Mouse (Mus musculus): ENCODE measurements around the gene Kcnc4. TPM values are rescaled to one million over a fixed set of nuclear protein-coding genes. Genes with fewer than 3 reads are reported as not detected.

The Kcnc4 gene
- total RNA-seq (2021): under 1 TPM; 0.17 to 0.23 TPM
- long read RNA-seq, experiment 1: 0 reads
- long read RNA-seq, experiment 2: 0 reads

DNA sequence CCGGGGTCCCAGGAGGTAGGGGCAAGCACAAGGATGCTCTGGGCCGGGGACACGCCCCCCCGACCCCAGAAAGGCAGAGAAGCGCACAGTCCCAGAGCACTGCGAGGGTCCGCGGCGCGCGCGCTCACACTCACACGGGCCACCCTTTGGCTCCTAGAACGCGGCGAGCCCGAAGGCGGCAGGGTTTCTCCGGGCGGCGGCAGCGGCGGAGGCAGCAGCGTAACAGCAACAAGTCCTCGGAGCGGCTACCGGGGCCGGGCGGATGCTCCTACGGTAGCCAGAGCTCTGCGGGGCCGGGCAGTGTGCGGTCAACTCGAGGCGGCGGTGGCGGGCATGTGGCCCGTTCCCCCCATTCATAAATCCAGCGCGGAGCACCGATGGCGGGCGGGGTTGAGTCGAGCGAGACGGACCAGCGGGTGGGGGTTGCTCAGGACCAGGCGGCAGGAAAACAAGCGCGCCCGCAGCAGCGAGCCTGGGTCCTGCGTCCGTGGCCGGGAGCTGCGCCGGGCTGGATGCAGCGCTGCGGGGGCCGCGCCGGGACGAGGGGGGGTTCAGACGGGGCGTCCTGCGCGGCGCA, at the start of gene Kcnc4:
Gene Kcnc4 (minus strand): TSS at position 357 of the 577 bp plus-strand sequence.
- DNase-seq: peak in 1 of 2 experiments; percentile 15

DNA sequence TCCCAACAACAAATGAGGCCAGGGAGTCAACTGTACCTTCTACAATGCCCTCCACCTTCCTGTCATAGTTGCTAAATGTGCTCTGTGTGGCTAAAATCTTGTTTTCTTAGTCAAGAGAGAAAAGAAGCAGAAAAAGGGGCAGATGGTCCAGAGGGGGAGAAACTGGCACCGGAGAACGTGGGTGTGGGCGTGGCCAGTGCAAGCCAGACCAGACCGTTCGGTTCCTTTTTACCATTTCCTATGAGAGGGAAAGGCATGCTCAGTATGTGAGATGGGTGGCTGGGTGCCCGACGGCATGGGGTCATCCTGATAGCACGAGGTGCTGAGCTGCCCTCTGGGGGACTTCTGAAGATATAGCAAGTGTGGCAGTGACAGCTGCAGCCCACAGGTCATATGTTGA, 49.3 kb upstream of the Kcnc4 start:
- DNase-seq: no peak

DNA sequence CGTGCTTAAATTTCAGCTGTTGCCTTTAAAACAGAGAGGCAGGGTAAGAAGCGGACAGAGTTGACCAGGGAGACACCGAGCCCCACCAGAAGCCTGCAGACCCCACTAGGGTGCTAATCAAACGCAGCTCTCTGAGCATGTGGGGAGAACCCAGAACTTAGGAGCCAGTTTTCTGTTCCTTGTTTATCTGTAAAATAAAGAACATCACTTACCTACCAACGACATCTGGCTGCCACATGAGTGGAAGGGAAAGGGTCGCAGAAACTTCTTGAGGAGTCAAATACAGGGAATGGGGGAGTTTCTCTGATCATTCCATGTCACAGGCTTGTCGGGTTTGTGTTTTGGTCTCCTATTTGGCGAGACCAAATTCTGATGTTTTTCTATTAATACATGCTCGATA, 48.6 kb upstream of the Kcnc4 start:
- no peak for DNase-seq

DNA sequence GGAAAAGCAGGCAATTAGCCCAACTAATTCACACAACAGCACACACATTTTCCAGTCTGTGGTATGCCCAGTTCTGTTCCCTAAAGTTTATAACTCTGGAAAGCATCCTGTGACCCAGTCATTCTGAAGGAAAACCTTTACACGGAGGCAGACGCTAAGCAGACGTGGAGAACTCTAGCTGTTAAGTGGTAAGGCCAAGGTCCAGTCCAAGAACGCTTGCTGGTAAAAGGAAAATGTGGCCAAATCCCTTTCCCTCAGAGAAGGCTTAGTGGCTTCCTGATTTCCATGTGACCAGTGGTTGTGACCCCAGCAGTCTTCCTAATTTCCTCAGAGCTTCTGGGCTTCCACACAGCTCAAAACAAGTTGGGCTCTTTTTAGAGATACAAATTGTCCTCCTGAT, 47.2 kb upstream of the Kcnc4 start:
- no peak for DNase-seq

DNA sequence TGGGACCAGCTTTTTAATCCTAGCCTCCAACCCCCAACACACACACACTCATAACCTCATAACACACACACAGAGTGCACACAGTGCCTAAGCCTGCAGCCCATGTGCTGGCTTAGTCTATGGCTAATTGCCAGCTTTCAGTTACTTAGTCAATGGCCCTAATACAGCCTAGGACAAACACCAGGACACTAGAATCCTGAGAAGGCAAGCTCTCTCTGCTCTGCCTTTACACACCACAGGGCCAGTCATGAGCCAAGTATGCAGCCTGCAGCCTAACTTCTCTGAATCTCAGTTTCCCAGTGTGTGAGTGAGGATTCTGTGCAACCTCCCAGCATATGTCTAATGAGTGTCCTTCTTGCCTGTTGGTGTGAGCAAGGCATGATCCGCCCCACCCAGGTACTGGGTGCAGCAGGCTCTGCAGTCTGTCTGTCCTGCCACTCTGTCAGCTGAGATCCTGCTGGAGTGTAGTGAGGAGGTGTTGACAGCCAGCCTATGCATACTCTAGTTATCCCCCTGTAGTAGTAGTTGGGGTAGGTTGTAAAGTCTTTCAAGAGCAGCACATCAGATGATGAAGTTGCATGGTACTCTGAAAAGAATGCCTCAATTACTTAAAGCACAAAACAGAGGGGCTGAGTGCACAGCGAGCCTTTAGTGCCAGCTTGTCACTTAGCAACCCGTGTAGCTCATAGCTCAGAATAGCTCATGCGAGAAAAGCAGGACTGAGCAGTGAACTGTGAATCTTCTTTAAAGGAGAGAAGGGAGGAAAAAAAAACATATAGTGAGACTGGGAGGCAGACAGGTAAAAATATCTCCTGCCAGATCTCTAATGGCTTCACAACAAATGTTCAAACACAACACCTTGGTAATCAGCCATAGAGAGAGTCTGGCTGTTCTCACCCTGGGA, 46.4 kb upstream of the Kcnc4 start:
- DNase-seq: peak; percentile 24

DNA sequence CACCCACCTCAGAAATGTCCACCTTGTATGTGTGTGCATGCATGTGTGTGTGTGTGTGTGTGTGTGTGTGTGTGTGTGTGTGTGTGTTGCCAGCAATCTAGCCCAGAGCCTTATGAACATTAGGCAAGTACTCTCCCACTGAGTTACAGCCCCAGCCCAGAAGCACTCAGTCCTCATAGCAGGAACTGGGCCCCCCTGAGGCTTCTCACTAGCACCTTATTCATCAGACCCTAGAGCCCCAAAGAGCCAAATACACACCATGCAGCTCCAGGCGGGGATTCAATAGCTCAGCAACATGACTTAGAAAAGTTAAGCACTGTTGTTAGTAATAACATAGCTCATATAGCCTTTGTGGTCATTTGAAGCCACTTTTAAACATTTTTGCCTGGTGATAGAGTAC, 45.2 kb upstream of the Kcnc4 start:
- no peak for DNase-seq

DNA sequence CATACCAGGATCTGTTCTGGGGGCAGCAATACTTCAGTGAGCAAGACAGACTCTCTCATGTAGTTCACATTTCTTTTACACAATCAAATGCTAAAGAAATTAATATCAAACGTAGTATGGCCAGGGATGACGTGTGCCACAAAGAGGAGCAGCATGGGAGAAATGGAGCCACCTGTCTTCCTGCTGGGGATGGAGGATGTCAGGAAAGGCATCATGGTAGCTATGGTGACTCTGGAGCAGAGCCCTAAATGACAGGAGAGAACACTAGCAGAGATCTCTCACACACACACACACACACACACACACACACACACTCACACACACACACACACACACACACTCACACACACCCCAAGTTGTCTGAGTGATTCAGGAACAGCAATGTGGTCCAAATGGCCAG, 44.4 kb upstream of the Kcnc4 start:
- DNase-seq: no peak

DNA sequence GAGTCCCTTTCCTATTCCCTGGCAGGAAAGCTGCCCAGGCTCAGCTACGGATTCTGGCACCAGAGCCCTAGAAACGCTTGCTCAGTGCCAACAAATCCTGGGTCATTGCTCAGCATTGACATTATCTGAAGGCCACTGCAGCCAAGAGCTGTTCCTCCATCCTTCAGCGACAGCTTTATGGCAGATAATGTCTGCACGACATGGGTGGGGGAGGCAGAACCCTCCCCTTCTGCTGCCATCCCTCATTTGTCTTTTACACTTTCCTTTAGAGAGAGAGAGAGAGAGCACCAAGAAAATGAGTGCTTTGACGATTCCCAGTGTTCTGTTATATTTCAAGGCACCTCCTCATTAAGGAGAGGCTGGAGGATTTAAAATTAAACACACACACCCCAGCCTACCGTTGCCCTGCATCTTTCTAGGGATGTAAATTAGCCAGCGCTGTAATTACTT, 42.4 kb upstream of the Kcnc4 start:
- DNase-seq: peak; percentile 55 to 72

DNA sequence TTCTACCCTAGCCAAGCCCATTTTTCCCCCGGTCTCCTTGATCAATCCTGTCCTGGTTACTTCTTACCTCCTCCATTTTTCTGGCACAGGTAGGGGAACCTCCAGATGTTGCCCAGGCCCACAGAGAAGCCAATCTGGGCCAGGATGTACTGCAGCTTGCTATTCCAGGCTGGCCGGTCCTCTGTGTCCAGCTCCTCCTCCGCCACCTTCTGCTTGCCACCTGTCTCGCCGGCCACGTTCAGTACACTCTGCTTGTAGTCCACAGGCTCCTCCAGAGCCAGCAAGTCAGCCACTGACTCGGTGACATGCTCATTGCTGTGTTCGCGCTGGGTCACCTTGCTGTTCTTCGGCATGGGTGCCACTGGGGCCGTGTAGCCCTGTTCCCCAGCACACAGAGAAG, 40.9 kb upstream of the Kcnc4 start:
- DNase-seq: no peak

DNA sequence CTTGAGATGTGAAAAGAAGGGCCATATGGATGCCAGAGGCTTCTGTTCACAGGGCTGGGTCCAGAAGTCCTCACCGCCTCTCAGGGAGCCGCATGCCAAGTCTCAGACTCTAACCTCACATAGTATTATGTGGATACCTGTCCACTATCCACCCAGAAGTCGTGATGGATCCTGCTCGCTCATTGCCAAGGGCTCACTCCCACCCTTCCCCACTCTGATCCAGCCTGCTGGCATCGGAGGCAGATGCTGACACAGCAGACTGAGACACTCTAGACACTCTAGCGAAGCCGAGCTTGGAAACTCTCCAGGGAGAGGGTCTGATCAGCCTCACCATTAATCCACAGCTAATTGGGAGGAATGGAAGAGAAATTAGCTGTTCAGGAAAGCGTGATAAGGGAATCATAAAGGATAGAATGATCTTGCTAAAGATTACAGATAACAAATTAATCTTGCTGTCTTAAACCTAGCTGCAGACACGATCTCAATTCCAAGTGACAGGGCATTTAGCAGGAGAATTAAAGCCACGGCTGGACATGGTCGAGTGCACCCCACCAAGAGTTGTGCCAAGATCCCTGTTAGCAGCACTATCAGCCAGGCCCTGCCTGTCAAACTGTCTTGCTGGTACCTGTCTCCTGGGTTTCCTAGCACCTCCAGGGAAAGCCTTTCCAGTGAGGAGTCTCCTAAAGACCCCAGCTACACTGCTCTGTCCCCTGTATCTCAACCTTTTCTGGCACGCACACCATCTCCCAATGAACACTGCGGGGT, 36.9 kb upstream of the Kcnc4 start:
- DNase-seq: no peak

DNA sequence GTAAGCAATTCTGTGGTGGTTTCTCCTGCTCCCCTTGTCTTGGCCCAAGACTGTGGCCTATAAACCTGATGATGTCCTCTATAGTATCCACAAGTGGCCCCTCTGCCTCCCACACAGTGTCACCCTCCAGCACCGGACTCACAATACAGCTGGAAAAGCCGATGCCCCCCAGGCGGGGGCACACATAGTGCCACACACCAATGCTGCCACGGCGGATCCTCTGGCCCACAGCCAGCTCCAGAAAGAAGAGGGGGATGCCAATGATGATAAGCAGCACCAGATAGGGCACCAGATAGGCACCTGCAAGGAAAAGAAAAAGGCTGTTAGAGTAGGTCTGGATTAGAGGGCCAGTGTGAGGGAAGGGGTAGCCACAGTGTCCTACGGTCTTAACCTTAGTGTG, 36.2 kb upstream of the Kcnc4 start:
- DNase-seq: no peak

DNA sequence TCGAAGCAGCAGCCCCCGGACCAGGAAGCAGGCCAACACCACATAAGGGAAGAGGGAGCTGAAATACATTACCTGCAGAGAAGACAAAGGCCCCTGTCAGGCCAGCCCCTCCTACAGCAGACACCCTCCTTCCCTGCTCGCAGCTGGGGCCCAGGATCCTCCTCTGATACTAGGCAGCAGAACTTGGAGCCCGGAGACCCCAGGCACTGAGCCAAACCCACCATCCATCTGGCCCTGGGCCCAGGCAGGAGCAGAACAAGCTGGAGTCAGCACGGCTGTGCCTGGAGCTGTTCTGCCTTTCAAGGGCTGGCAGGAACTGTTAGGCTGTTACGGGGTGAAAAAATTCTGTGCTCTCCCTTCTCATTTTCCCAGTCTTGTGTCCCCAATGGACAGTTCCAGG, 32.1 kb upstream of the Kcnc4 start:
- DNase-seq: peak; percentile 23 to 33

DNA sequence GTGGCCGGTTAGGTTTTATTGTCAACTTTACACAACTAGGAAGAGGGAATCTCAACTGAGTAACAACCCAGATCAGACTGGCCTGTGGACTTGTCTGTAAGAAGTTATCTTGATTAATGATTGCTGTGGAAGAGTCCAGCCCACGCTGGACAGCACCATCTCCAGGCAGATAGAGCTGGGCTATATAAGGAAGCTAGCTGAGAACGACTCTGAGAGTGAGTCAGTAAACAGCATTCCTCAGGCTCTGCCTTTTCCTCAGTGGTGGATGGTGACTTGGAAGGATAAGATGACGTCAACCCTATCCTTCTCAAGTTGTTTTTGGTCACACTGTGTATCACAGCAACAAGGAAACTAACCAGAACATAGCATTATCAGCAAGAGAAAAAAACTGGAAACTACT, 29.3 kb upstream of the Kcnc4 start:
- no peak for DNase-seq

DNA sequence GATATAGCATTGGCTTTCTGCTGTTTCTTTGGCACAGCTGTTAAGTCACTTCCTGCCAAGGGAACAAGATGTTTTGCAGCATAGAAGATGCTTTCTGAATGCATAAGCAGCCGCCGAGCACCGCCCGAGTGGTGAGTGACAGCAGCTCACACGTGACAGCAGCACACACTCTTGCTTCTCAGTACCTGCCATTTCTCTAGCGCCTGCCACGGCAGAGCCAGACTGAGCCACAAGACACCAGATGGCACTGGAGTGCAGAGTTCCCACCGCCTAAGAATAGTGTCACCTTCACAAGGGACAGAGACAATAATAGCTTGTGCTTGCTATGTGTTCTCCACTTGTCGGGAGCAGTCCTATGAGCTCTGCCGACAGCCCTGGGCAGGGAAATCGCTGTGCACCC, 23.9 kb upstream of the Kcnc4 start:
- DNase-seq: peak; percentile 54 to 81

DNA sequence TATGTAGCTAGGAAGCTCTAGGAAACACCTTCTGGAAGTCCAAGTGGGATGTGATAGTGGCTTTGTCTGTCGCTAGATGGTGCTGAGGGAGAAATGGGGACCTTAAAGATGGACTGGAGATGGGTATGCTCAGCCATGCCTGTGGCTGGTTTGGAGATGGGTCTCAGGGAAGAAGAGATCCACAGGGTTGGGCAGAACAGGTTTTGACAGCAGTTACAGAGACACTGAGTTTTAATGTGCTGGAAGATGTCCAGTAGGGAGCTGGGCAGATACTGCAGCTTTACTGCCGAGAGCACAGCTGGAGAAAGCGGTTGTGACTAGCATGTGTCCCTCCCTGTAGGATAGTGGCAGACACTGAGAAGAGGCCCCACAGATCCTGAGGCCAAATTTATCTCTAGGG, 21.3 kb upstream of the Kcnc4 start:
- DNase-seq: no peak

DNA sequence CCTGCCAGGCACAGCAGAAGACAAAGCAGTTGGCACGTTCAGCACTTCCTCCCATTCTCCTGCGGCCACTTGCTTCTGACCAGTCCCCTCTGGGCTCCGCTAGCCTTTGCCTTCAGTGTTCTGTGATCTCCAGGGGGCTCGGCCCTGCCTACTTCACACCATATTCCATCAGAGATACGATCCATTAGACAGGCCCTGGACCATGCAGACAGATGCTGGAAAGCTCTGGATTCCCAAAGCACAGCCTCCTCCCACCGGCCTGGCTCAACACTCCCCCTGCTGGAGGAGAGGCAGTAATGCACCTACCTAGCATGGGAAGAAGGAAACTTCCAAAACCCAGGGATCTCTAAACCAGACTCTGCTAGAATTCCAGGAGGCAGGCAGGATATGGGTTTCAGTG, 12.8 kb upstream of the Kcnc4 start:
- DNase-seq: peak; percentile 31 to 62

DNA sequence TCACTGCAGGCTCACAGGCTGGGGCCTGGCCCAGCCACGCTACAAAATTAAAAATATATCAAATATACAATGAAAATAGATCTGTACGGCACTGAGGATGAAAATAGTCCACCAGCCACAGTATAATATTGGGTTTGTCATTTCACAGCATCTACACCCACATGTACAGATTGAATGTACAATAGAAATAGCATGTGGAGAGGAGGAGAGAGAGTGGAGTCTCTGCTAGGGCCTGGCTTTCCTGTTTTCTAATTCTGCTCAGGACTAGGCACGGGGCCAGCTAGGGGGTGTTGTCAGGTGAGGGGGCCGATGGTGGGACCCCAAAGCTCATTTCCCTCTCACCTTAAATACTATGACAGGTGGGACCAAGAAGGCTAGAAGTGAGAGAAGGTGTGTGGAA, 9.7 kb upstream of the Kcnc4 start:
- no peak for DNase-seq

DNA sequence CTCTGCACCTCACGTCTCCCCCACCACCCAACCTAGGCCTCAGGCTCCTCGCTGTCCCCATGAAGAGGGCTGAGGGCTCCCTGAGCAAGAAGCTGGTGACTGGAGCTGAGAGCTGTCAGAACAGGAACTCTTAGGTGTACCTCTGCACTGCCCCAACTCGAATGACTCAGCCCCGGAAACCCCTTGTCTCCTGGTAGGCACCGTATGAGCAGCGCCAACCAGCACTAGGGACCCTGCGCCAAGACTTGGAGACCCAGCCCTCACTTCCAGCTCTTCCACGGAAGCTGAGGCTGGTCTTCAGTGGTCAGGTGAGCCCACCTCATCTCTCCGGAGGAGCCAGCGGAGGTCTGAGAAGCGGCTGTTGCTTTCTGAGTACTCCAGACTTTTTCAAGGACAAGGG, 8.8 kb upstream of the Kcnc4 start:
- DNase-seq: no peak

DNA sequence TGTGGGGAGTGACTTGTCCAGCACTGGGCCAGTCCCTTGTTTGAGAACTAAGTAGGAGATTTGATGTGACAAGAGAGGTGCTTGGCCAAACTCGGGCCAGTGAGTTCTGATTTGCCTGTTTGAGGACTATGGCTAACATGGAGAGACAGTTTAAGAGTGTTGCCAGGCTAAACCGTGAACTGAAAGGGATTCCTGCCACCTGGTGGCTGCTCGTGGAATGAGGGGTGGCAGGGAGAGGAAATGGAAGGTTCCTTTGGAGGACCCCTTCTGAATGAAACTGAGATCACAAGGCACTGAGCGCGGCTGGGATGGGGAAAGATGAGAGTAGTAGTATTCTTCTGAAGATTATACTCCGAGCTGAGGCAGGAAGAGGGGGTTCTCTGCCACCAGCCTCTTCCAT, 7.2 kb upstream of the Kcnc4 start:
- DNase-seq: peak; percentile 38 to 88

DNA sequence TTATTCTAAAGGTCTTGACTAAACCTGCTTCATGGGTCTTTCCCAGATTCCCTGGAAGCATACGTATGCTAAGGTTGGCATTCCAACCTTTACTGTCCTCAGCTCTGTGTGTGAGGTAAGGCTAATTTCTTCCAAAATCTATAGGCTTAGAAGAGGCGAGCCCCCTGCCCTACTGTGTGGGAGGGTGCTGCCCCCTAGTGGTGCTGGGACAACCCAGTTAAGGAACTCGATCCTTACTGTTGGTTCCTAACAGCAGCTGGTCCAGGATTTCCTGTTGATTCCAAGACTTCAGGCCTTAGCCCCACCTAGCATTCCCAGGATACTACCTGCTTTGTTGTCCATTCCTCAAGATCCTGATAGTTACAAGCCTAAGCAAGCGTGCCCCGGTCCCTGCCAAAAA, 2.8 kb upstream of the Kcnc4 start:
- DNase-seq: peak; percentile 45 to 85

DNA sequence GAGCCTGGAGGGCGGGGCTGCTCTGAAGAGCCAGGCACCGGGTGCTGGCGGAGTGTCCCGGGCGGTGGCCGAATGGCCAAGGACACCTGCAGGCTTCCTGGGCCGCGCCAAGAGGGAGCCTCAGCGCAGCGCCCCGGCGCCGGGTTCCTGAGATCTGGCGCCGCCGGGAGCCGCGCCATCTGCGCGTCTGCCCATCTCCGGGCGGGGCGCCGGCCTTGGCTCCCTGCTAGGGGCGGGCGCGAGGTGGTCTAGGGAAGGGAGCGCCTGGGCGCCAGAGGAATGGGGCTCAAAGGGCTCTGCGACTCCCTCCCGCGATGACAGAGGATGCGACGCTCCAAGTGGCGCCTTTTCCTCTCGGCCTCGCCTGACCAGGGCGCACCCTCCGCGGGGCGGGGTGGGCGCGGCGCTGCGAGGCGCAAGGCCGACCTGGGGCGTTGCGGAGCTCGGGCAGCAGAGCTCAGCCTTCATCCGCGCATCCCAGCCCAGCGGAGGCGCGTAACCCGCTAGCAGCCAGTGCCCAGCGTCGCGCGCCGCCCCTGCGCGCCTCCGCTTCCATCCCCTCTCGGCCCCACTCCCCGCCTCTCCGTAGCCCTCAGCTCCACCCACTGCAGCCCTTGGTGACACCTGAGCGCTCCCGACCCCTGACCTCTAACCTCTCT, 550 bp upstream of the Kcnc4 start:
- DNase-seq: no peak

DNA sequence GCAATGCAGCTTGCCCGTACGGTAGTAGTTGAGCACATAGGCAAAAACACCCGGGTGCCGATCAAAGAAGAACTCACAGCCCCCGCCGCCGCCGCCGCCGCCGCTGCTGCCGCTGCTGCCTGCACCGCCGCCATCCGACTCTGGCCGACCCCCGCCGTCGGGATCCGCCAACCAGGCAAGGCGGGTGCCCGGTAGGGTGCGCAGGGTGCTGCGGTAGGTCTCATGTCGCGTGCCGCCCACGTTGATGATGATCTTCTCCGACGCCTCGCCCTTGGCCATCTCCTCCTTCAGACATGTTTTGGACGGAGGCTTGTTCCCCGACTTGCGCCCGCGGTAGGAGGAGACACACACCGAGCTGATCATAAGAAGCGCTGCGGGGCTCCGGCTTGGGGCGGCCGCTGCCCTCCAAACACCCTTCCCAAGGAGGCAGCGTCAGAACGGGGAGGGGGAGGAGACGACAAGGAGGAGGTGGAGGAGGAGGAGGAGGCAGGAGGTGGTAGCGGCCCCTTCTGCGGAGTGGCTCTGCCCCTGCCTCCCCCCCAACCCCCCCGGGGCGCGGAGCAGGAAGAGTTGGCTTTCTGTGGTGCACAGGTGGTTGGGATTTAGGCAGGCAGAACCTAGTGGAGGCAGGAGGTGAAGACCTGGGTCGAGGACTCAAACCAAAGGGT, 690 bp downstream of the Kcnc4 start:
- DNase-seq: peak in 1 of 2 experiments; percentile 14
